Mouse (Mus musculus) thymus, postnatal 4 days (tissue): ENCODE measurements at regions not wholly inside any gene's neighbourhood (a gene's known extent, or its start where the extent isn't known, plus 50 kb on each side); places are given as distances from the start of the nearest gene placed in this dataset.

Experiments used
- DNase-seq: peaks from one replicate; pipeline ENCODE4 v3.0.0; 2021

GRCm38 (mm10) chr2:128503136-128503935, 87.7 kb upstream of the Spdye4c start:
- no peak for DNase-seq

DNA sequence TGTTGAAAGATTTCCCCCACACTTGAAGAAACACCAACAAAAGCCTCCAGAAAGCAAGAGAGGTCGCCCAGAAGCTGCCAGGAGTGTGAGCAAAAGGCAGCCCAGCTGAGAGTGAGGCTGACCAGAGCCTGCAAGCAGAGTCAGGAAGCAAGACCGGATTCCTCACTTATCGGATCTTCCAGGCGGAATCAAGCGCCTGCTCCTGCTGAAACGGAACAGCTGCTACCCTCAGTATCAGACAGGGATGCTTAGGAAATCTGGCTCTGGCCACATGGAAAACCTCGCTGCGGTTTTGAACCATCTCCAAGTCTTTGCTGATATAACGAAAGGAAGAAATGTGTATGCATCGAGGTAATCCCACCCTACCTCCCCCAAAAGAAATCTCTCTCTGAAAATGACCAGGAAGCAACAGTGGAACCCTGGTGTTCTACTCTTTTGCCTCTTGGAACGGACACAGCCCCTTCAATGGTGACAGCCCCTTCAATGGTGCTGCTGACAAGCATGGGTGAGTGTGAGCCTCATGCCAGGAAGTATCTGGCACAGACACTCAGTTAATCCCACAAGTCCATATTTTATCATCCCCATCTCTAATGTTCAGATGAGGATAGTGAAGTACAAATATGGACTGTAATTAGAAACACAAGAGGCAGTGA, 83.3 kb upstream of the Spdye4c start:
- no peak for DNase-seq

DNA sequence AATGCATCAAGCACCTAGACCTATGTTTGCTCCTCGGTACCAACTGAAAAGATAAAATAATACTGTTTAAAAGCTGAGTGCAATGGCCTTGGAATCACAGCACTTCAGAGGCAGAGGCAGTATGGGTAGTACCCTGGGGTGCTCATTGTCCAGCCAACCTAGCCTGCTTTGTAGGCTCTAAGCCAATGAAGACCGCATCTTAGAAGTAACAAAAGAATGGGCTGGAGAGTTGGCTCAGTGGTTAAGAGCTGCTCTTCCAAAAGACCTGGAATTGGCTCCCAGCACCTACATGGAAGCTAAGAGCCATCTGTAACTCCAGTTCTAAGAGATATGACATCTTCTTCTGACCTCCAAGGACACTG, 82.8 kb upstream of the Spdye4c start:
- no peak for DNase-seq

DNA sequence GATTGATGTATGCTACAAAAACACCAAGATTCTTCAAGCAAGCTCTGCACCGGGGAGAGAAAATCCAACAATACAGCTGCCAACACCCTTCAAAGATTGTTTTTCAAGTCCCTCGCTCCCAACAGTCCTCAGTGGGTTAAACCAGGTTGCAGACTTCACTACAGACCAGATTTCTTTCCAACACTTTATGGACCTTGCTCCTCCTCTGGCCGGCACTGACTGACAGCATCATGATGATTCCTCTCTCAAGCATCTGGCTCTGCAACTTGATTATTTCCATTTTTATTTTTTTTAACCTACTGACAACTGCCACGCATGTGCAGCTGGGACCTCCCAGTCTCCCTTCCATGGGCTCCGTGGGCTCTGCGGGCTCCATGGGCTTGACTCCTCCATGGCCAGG, 79.7 kb upstream of the Spdye4c start:
- DNase-seq: no peak

GRCm38 (mm10) chr2:128512852-128513251, 78.2 kb upstream of the Spdye4c start:
- no peak for DNase-seq

- no peak for DNase-seq
Observed at GRCm38 (mm10) chr2:128514463-128515290, 76.3 kb upstream of the Spdye4c start.

GRCm38 (mm10) chr2:128515701-128516100, 75.3 kb upstream of the Spdye4c start:
- DNase-seq: no peak

- peak; percentile 18 for DNase-seq
Observed at GRCm38 (mm10) chr2:128516694-128517093, 74.3 kb upstream of the Spdye4c start.

DNA sequence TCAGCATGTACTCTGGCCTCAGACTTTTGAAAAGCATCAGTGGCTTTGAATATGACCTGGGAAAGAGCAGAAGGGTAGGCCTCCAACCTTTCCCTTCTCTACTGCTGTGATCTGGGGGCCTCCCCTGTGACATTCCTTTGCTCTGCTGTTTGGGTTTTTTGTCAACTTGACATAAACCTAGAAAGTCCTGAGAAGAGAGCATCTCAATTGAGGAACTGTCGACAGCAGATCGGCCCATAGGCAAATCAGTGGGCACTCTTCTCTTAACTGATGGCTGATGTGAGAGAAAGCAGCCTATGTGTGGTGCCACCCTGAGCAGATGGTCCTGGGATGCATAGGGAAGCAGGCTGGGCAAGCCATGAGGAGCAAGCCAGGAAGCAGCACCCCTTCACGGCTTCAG, 72.9 kb upstream of the Spdye4c start:
- DNase-seq: no peak

GRCm38 (mm10) chr2:128521701-128522443, 69.1 kb upstream of the Spdye4c start:
- DNase-seq: no peak

GRCm38 (mm10) chr2:128523425-128524108, 67.4 kb upstream of the Spdye4c start:
- DNase-seq: no peak

DNA sequence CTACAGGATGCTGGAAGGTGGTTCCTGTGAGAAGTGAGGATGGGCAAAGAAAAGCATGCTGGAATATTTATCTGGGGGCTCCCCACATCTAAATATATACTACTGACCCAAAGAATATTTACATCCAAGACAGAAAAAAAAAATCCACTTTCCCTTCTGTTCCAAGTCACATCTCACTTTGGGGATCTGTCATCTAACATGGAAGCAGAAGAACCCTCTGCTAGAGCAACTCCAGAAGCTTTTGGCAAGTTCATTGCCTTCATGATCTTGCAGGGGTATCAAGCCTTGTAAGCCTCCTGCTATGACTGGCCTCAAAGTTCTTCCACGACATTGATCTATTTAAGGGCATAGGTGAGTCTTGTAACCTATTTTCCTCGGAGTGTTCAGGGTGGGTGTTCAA, 64.9 kb upstream of the Spdye4c start:
- DNase-seq: no peak

GRCm38 (mm10) chr2:128526883-128527344, 64.1 kb upstream of the Spdye4c start:
- DNase-seq: no peak

GRCm38 (mm10) chr2:128536294-128536693, 54.7 kb upstream of the Spdye4c start:
- no peak for DNase-seq

GRCm38 (mm10) chr2:128537425-128537824, 53.6 kb upstream of the Spdye4c start:
- DNase-seq: no peak

GRCm38 (mm10) chr2:128538736-128539135, 52.3 kb upstream of the Spdye4c start:
- no peak for DNase-seq
